Mouse (Mus musculus): ENCODE data around the gene Adcy1.

DNA sequence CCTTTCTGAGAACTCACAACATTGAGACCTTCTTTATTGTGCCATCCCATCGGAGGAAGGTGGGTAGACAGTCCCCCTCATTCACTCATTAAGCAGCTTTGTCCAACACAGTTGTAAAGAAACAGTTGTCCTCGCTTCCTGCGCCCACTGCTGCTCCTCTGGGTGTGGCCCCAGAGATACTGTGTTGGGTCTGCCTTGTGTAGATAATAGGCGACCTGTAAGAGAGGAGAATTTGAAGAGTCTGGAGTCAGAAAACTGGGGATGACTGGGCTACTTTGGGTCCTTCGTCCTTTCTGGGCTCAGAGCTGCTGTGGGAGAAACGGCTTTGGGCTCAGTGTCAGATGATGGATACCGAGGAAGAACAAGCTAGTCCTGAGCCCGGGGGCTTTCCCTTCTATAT, 75.1 kb downstream of the Adcy1 start:
- TF ChIP-seq CTCF (IDR thresholded peaks at IDR 0.05; ENCODE audit: borderline replicate concordance, extremely low read depth, insufficient read depth, insufficient read length) (no peak), POLR2A (IDR thresholded peaks at IDR 0.05; ENCODE audit: borderline replicate concordance, extremely low read depth, insufficient read depth, insufficient read length, poor library complexity, severe bottlenecking) (no peak)

All from brain, embryonic 14.5 days (tissue).